Mouse (Mus musculus): ENCODE results near the gene 1700102P08Rik.

GRCm38 (mm10) chr9:108347540-108348289 lies 44.9 kb upstream of the 1700102P08Rik start, which contains the start of gene Usp4:
- TF ChIP-seq POLR2A (IDR thresholded peaks at IDR 0.05; ENCODE audit: borderline replicate concordance, extremely low read depth, low read depth, low read length) (peak; percentile 70), CTCF (IDR thresholded peaks at IDR 0.05; ENCODE audit: insufficient read depth, low read length) (no peak)

Measured in lung, adult 2 months (tissue).